Mouse (Mus musculus): ENCODE measurements at regions not wholly inside any gene's neighbourhood (a gene's known extent, or its start where the extent isn't known, plus 50 kb on each side); places are given as distances from the start of the nearest gene placed in this dataset.

DNA sequence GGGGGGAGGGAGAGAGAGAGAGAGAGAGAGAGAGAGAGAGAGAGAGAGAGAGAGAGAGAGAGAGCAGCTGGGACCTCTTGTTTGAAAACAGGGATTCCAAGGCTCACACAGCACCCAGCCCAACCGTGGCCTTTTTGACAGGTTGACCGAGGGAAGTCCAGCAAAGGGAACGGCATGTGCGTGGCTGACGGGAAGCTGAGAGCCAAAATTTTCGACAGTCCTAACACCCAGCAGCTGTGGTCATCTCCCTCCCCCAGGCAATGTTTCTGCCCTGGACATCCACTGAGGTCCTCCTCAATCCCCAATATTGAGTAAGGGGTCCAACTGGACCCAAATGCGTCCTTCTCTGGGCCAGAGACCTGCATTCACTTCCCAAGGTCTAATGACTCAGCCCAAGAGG is 85.2 kb upstream of the Gm26897 start:
- TF ChIP-seq GATA4 (IDR thresholded peaks at IDR 0.05; ENCODE audit: insufficient replicate concordance, low read length): no peak

DNA sequence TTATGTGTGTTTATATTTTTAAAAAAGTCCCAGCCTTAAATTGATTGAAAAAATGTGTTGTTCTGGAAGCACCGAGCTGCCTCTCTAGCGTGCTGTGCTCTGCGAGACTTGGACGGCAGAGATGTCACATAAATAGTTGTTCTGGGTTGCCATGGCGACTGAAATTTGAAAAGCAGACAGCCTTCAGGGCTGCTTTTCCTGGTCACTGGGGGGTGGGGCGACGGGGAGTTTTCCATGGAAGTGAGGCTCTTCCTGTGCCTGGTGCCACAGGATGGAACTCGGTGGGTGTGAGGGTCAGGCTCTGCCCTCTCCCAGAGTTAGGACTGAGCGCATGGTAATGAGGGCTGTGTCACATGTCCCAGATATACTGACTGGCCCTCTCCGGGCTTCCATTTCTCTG is 84.7 kb upstream of the Gm26897 start:
- TF ChIP-seq GATA4 (IDR thresholded peaks at IDR 0.05; ENCODE audit: insufficient replicate concordance, low read length): no peak

DNA sequence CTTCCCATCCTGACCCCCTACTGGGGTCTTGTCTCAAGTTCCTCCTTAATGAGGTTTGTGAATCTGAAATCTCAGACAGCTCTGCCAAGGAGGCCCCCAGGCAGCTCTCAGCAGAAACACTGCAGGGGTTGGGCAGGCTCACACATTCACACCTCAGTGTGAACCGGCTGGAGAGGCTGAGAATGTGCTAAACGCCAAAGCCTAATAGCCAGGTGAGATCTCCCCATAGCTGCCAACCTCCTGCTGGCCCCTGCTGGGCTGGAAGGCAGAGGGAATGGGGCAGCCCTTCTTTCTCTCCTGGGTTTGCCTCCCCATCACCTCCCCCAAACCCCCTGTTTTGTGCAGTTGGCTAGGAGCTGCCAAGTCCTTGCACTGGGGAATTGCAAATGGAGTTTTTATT is 81.3 kb upstream of the Gm26897 start:
- no peak for TF ChIP-seq GATA4 (IDR thresholded peaks at IDR 0.05; ENCODE audit: insufficient replicate concordance, low read length)

DNA sequence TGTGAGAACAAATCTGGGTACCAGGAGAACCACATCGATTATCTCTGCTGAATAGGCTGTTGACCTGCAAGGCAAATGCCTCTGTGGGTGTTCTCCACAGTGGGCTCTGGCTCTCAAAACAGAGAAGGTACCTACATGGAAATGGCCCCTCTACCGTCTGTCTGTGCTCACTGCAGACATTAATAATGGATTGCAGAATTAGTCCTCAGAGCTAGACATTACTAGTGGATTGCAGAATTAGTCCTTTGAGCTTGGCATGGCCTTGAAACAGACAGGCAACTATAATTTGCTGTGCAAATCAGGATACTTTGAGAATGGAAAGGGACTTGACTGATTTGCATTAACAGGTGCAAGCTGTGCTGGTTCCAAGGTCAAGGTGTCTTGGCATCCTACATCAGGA is 77.3 kb upstream of the Gm26897 start:
- no peak for TF ChIP-seq GATA4 (IDR thresholded peaks at IDR 0.05; ENCODE audit: insufficient replicate concordance, low read length)

DNA sequence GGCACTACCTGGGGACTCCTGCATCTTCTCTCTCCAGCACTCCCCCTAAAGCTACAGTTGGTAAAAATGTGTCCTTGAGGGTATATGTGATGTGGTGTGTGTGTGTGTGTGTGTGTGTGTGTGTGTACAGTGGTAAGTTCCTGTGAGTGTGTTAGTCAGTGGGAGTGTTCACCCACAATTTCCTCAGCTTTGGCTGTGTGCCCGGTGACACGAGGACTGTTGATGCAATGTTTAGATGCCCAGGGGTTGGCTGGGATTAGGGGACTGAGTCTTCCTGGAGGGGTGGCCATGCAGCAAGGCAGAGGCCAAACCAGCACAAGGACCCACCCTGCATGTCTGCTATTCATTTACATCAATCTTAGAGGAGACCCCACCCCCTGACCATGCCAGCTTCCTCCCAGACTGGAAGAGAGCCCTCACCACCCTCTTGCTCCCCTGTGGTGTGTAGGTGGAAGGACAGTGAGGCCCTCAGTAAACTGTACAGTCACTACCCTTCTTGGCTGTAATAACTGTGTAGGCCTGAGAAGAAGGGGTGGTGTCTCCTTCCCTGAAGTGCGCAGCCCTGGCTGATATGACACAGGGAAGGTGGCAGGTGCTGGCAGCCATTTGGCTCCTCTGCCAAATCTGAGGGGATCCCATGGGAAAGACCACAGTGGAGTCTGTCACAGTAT is 75.8 kb upstream of the Gm26897 start:
- TF ChIP-seq GATA4 (IDR thresholded peaks at IDR 0.05; ENCODE audit: insufficient replicate concordance, low read length): no peak

DNA sequence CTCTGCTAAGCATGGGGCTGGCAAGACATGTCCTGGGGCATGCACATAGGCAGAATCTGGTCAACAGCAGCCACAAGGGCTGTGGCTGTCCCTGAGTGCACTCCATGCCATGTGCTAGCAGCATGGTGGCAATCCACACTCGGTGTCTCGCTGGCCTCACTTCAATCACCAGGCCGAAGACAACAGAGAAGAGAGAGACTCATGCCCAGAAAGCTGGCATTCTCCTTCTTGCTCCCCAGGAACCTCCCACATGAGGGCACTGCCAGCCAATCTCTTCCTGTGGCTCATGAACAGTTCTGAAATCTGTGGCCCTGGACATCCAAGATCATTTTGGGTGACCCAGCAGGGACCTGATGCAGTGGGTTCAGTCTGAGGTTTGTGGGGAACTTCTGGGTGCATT is 74.5 kb upstream of the Gm26897 start:
- no peak for TF ChIP-seq GATA4 (IDR thresholded peaks at IDR 0.05; ENCODE audit: insufficient replicate concordance, low read length)

DNA sequence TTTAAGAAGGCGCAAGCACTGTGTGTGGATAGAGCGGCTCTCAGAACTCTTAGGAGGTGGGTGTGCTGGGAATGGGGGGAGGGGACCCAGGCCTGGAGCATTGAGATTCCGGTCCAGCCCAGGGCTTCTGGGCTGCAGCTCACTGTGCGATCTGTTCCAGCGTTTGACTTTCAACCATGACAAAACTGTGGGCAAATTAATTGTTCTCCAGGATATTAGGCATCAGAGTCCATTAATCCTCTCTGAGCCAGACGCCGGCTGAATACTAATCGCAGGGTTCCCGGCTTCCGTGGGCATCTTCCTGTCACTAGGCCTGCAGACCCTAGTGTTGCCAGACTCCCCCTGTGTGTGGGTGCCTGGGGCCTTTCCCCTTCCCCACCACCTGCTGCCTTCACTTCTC is 73.3 kb upstream of the Gm26897 start:
- TF ChIP-seq GATA4 (IDR thresholded peaks at IDR 0.05; ENCODE audit: insufficient replicate concordance, low read length): no peak

DNA sequence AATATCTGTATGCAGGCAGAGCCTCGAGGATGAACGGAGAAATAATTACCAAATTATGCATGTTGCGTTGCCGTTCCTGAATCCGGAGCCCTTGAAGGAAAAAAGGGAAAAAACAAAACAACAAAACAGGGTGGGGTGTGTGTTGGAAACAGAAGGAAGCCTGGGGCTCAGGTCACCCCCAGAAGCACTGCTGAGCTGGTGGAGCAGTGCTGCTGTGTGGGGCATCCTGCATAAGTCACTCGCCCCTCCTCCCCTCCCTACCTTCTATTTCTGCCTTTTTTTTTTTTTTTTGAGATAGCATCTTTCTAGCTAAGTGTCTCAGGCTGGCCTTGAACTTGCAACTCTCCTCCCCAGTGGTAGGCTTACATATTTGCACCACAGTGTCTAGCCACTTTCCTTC is 72.8 kb upstream of the Gm26897 start:
- no peak for TF ChIP-seq GATA4 (IDR thresholded peaks at IDR 0.05; ENCODE audit: insufficient replicate concordance, low read length)

DNA sequence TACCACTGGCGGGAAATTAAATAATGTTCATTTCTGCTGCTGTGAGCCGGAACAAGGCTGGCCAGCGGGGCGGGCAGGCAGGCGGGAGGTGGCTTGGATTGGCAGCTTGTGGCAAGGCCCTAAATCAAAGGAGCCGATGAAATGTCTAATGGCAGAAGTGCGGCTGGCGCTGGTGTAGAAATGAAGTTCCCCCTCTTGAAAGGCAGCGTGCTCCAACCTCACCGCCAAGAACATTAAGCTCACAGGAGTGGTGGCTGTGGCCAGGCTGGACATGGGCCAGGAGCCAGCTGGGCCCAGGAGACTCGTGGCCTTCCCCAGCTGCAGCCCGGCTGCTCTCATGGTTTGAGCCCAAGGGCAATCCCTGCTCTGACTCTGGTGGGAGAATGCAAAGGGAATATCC is 71.8 kb upstream of the Gm26897 start:
- no peak for TF ChIP-seq GATA4 (IDR thresholded peaks at IDR 0.05; ENCODE audit: insufficient replicate concordance, low read length)

DNA sequence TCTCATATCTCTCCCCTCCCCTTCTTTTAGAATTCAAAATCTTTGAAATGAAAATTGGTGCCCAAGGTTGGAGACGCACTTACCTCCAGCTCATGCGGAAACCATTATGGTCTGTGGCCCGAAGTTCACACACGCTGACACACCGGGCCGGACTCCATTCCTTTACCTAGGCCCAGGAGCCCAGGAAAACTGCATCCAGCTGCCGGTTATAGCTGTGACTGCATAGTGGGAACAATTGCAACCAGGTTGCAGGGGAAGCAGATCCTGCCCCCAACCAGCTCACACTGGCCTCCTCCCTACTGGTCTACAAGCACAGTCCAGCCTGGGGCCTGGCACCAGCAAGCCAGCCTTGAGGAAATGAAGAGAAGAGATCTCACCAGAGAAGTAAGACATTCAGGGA is 69.9 kb upstream of the Gm26897 start:
- no peak for TF ChIP-seq GATA4 (IDR thresholded peaks at IDR 0.05; ENCODE audit: insufficient replicate concordance, low read length)

DNA sequence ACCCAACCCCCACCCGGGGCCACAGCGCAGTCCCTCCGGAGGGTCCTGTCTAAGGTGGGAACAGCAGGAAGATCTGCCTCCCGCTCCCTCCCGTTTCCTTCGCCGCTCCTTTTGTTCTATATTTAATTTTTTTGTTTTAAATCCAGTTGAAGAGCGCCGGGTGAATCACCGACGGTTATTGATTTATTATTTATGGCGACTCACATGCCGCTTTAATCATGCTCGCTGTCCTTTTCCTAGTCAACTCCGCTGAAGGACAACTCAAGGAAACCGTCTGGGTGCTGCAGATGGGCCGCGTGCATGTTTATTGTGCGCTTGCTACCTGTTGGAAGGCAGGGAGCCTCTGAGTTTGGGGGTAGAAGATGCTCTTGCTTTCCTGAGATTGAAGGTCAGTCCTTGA is 68.3 kb upstream of the Gm26897 start:
- no peak for TF ChIP-seq GATA4 (IDR thresholded peaks at IDR 0.05; ENCODE audit: insufficient replicate concordance, low read length)

DNA sequence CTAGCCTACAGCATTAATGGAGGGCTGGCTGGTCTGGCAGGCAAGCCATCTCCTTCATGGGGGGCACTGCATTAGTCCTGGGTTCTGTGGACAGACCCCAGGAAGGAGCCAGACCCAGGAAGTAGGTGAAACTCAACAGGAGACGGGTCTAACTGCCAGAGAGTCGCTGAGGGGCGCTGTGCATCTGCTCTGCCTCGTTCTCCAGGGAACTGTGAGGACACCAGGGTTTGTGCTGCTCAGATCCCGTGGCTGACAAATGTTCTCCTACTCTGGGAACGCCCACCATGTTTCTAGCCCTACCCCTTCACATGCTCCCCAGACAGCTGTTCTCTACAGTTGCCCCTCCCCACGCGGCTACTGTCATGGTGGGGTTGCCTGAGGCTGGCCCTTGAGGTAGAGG is 67.7 kb upstream of the Gm26897 start:
- TF ChIP-seq GATA4 (IDR thresholded peaks at IDR 0.05; ENCODE audit: insufficient replicate concordance, low read length): no peak

DNA sequence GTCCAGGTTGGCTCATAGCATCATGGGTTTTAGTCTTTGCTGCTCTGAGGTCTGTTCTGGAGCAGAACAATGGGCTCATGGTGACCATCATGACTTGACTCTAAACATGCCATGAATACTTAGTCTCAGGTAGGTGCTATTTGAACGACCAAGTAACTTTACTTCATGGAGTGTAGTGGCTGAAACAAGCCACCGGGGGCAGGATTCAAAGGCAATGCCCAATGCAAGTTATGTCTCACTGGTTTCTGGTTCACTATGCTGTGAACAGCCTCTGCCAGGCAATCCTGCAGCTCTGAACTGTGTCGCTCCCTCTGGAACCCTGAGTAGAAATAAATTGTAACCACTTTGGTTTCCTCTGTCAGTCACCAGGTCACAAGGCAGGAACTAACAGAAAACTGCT is 65.8 kb upstream of the Gm26897 start:
- no peak for TF ChIP-seq GATA4 (IDR thresholded peaks at IDR 0.05; ENCODE audit: insufficient replicate concordance, low read length)

DNA sequence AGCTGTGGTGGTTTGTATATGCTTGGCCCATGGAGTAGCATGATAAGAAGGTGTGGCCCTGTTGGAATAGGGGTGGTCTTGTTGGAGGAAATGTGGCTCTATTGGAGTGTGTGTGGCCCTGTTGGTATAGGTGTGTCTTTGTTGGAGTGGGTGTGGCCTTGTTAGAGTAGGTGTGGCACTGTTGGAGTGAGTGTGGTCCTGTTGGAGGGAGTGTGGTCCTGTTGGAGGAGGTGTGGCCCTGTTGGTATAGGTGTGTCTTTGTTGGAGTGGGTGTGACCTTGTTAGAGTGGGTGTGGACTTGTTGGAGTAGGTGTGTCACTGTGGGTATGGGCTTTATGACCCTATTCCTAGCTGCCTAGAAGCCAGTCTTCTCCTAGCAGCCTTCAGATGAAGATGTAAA is 64.6 kb upstream of the Gm26897 start:
- TF ChIP-seq GATA4 (IDR thresholded peaks at IDR 0.05; ENCODE audit: insufficient replicate concordance, low read length): no peak

DNA sequence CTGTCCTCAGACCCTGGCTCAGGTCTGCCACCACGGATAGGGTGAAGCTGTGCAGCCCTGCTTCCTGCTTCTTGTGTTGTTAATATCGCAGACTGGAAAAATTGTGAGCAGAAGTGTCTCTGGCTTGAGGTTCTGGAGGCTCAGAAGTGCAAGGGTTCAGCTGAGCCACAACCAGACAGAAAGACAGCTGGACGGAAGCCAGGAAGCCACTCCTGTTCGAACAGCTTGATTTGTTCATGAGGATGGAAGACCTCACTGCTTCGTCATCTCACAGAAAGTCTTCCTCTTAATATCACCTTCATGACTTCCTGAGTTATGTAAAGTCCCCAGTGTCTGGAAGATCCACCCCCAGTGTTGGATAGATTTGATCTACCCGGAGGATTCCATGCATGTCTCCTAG is 62.0 kb upstream of the Gm26897 start:
- no peak for TF ChIP-seq GATA4 (IDR thresholded peaks at IDR 0.05; ENCODE audit: insufficient replicate concordance, low read length)

DNA sequence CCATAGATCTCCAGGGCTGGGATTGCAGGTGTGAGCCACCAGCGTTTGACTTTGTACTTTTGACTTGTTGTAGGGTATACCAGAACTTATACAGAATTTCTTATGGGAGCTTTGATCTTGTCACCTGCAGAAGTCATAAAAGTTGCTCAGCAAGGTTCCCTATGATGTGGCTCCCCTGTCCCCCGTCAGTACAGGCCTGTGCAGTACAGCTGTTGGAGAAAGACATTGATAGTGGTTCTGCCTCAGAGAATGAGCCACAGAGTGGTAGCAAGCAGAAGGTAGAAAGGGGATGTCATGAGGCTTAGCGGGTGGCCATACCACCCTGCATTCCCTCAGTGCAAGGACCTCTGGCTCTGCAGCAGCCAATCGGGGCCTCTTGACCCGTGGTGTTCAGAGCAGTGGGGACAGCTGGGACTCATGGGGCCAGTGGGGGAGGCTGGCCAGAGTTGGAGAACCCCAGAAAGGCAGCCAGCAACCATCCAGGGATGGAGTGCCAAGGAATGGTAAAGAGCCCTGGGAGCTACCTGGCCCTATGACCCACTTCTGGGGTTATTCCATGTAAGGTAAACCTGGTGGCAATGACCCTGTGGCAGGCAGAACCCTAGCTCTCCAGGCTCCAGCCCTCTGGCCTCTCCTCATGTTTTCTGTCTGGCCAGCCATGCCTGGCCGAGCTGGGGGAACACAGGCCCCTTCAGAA is 58.6 kb upstream of the Gm26897 start:
- no peak for TF ChIP-seq GATA4 (IDR thresholded peaks at IDR 0.05; ENCODE audit: insufficient replicate concordance, low read length)

DNA sequence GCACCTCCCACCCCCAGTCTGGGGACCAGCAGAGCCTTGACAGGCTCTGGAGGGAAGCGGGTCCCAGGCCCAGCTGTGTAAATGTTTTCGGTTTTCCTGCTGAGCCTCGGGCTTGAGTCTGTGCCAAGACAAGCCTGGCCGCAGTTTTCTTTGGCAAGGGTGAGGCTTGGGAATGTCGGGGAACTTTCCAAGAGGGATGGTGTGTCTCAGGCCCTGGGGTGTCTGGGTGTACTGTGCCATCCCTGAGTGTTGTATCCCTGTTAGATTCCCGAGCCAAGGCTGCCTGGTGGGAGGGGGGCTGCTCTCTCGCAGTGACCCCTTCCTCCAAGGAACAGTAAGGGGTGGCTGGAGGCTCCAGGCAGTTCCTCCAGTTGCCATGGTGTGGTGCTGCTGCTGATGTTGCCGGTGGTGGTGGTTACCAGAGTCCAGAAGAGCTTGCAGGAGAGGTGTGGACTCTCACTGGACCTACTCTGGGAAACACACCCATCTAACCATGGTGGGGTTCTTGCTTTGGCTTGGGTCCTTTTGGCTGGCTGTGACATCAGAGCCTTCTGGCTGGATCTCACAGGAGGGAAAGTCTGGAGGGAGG is 58.0 kb upstream of the Gm26897 start:
- TF ChIP-seq GATA4 (IDR thresholded peaks at IDR 0.05; ENCODE audit: insufficient replicate concordance, low read length): no peak

Data from liver, adult (tissue).